Mouse (Mus musculus): Measurements from ENCODE around the gene Milr1. TPM values are rescaled to one million over a fixed set of nuclear protein-coding genes. Genes with fewer than 3 reads are reported as not detected.
"Not testable (repeated sequence)": the region's sequence is repeated elsewhere in the genome, so short reads cannot be mapped to it uniquely, and the experiment has no call there.

Gene Milr1
- polyA plus RNA-seq, 1 experiment from 2014 or later = 1.6 TPM

DNA sequence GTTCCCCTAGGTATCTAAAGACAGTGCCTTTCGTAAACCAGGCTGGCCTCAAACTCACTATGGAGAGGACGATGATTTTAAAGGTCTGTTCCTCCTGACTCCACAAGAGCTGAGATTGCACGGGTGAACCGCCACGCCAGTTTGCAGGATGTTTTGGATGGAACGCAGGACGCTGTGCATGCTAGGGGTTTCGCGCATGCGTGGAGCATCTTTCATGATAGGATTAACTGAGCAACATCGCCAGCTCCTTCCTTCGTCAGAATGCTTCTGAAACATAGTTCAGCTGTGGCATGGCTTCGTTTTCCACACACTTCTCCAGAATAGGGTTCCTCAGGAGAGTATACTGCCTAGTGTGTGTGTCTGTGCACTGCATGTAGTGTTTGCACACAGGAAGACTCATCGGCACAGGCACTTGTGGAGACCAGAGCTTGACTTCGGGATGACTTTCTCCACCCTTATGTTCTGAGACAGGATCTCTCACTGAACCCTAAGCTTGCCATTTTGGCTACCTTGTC, 27.4 kb upstream of the Milr1 start:
- Histone ChIP-seq H3K9me3 (ENCODE audit: low read depth, low read length) (no peaks in the 10 kb centered on the region), H3K27ac (ENCODE audit: low read depth) (no peak overlapping the region), H3K27me3 (ENCODE audit: insufficient read depth, low read length) (no peaks in the 10 kb centered on the region), H3K36me3 (ENCODE audit: insufficient read depth) (no peaks in the 10 kb centered on the region), H3K4me1 (ENCODE audit: insufficient read depth) (no peaks in the 10 kb centered on the region), H3K9ac (no peak overlapping the region), H3K4me3 (ENCODE audit: low read depth, low read length) (no peak overlapping the region), H3K4me2 (0 out of 2 replicates have a peak overlapping the region, but pooled peaks have one; percentile 2)
- WGBS = 61% methylated on average over 15 of the region's 15 CpGs
- ATAC-seq (ENCODE audit: insufficient read depth) = no peak
- TF ChIP-seq CTCF (IDR thresholded peaks at IDR 0.05; ENCODE audit: low read depth) = no peak
- peak; percentile 45 for DNase-seq

DNA sequence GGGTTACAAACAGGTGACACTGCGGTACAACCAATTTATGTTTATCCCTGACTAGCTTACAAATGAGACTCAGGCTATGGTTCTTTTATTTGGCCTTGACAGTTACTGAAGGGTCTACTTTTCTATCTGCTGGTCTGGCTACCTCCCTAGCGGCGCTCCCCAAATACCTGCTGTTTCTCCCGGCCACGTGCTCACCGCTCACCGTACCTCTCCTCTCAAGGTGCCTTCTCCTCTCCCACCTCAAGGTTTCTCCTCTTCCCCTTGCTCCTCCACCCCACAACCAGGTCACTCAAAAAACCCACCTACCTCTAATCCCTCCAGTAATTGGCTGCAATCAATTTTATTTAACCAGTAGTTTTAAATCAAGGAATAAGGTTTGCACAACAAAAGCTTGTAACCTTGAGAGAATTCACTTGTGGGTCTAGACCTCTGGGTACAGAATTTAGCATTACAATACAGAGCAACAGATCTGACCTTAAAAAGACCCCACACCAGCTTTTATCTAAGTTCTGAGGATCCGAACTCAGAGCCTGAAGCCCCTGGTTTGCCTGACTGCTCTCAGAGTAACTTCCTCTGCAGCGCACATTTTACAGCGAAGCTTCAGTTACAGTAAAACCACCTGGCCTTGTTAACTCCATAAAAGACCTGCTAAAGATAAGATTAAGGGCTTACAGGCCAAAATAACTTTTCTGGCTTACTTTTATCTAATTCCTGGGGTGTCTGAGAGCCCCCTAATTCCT, 26.7 kb upstream of the Milr1 start:
- 86% methylated on average over 10 of the region's 10 CpGs for WGBS
- Histone ChIP-seq H3K4me1 (ENCODE audit: insufficient read depth) (no peaks in the 10 kb centered on the region), H3K27me3 (ENCODE audit: insufficient read depth, low read length) (no peaks in the 10 kb centered on the region), H3K4me2 (no peak overlapping the region), H3K4me3 (ENCODE audit: low read depth, low read length) (no peak overlapping the region), H3K36me3 (ENCODE audit: insufficient read depth) (no peaks in the 10 kb centered on the region), H3K9me3 (ENCODE audit: low read depth, low read length) (no peaks in the 10 kb centered on the region), H3K27ac (ENCODE audit: low read depth) (no peak overlapping the region), H3K9ac (no peak overlapping the region)
- ATAC-seq (ENCODE audit: insufficient read depth) (no peak), DNase-seq (no peak)
- TF ChIP-seq CTCF (IDR thresholded peaks at IDR 0.05; ENCODE audit: low read depth) = no peak

DNA sequence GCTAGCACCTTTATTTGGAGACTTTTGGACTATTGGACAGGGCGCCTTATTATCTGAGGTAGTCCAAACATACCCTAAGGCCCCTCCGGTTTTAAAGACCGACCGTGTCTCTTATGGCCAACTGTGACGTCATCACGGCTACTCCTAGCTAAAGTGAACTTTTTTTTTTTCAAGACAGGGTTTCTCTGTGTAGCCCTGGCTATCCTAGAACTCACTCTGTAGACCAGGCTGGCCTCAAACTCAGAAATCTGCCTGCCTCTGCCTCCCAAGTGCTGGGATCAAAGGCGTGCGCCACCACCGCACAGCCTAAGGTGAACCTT, 26.1 kb upstream of the Milr1 start:
- H3K36me3 ChIP-seq (ENCODE audit: insufficient read depth); H3K9ac ChIP-seq; ATAC-seq (ENCODE audit: insufficient read depth); DNase-seq; H3K4me1 ChIP-seq (ENCODE audit: insufficient read depth); H3K4me2 ChIP-seq; H3K27ac ChIP-seq (ENCODE audit: low read depth); H3K9me3 ChIP-seq (ENCODE audit: low read depth, low read length); H3K27me3 ChIP-seq (ENCODE audit: insufficient read depth, low read length); H3K4me3 ChIP-seq (ENCODE audit: low read depth, low read length): not testable (repeated sequence)
- WGBS = 84% methylated on average over 9 of the region's 9 CpGs

DNA sequence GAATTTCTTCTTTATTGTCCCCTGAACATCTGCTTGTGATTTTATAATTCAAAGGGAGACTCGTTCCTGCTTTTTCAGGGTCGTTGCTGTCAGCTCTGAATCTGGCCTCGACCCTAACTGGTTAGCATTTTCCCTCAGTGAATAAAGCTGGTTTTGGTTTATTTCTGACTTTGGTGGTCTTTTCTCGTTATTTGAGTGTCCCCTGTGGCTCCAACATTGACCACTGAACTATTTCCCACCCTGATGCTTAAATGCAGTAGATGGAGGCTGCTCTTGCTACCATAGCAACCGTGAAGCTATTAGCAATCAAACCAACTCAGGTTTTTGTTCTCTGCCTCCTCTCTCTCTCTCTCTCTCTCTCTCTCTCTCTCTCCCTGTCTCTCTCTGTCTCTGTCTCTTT, 23.1 kb upstream of the Milr1 start:
- no peak for DNase-seq
- WGBS = 68% methylated on average over 5 of the region's 5 CpGs
- no peak for ATAC-seq (ENCODE audit: insufficient read depth)
- Histone ChIP-seq H3K9ac (no peak overlapping the region), H3K9me3 (ENCODE audit: low read depth, low read length) (no peaks in the 10 kb centered on the region), H3K4me3 (ENCODE audit: low read depth, low read length) (no peak overlapping the region), H3K27me3 (ENCODE audit: insufficient read depth, low read length) (no peaks in the 10 kb centered on the region), H3K27ac (ENCODE audit: low read depth) (no peak overlapping the region), H3K4me2 (no peak overlapping the region), H3K36me3 (ENCODE audit: insufficient read depth) (no peaks in the 10 kb centered on the region), H3K4me1 (ENCODE audit: insufficient read depth) (no peaks in the 10 kb centered on the region)
- TF ChIP-seq CTCF (IDR thresholded peaks at IDR 0.05; ENCODE audit: low read depth) = no peak

DNA sequence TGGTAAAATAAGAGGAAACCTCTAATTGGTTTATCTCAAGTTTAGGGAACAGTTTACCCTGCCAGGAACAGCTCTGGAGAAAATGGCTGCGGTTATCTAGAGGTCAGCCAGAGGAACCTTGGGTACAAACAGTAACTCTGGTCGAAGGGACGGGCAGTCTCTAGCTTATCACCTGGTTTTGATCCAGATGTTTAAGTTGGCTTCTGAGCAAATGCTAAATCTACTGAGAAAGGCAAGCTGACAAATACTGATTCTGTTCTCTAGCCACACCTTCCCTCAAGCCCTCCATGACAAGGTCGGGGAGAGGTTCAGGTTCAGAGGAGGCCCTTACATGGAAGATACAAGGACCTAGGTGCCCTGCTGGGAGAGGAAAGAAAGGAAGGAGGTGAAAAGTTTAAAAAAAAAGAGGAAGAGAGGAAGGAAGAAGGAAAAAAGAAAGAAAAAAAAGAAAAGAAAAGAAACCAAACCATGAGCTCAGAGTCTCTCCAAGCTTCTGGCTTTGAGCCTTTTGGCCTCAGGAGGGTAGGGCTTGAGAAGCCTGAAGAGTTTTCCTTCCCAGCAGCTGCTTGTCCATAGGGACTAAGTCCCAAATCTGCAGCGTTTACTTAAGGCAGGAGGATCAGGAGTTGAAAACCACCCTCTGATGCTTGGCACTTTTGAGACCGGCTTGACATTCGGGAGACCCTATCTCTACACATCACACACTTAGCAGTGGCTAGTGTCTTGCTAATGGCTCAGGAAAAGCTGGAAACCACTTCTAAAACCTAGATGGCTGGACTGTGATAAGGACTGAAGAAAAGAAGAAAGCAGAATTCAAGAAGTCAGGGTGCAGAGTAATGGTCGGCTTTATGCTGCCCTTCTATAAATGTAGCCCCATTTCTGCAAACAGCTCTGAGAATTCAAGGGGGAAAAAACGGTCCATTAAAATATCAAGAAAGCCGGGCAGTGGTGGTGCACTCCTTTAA, 22.3 kb upstream of the Milr1 start:
- Histone ChIP-seq H3K36me3 (ENCODE audit: insufficient read depth) (no peaks in the 10 kb centered on the region), H3K27ac (ENCODE audit: low read depth) (no peak overlapping the region), H3K9ac (no peak overlapping the region), H3K4me1 (ENCODE audit: insufficient read depth) (no peaks in the 10 kb centered on the region), H3K4me3 (ENCODE audit: low read depth, low read length) (no peak overlapping the region), H3K4me2 (no peak overlapping the region), H3K27me3 (ENCODE audit: insufficient read depth, low read length) (no peaks in the 10 kb centered on the region), H3K9me3 (ENCODE audit: low read depth, low read length) (no peaks in the 10 kb centered on the region)
- no peak for TF ChIP-seq CTCF (IDR thresholded peaks at IDR 0.05; ENCODE audit: low read depth)
- no peak for DNase-seq
- ATAC-seq (ENCODE audit: insufficient read depth) = no peak
- 56% methylated on average over 10 of the region's 10 CpGs for WGBS

DNA sequence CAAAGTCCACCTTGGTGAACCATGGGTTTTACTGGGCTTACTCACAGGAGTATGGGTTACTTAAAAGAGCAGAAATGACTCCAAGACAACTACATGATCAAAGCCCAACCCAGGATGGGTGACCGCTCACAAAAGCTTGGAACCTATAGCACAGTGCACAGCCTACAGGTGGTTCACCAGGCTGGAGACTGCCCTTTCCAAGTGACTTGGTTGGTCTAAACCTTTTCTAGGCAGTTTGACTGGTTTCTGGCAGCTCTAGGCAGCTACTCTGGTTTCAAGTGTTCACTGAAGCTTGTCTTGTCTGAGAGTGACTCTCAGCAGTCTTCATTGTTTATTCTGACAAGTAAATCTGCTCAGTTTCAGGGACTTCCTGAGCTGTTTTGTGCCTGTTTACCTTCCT, 21.4 kb upstream of the Milr1 start:
- no peak for TF ChIP-seq CTCF (IDR thresholded peaks at IDR 0.05; ENCODE audit: low read depth)
- Histone ChIP-seq H3K9ac (no peak overlapping the region), H3K27ac (ENCODE audit: low read depth) (no peak overlapping the region), H3K4me1 (ENCODE audit: insufficient read depth) (no peaks in the 10 kb centered on the region), H3K36me3 (ENCODE audit: insufficient read depth) (no peaks in the 10 kb centered on the region), H3K27me3 (ENCODE audit: insufficient read depth, low read length) (no peaks in the 10 kb centered on the region), H3K9me3 (ENCODE audit: low read depth, low read length) (no peaks in the 10 kb centered on the region), H3K4me2 (no peak overlapping the region), H3K4me3 (ENCODE audit: low read depth, low read length) (no peak overlapping the region)
- ATAC-seq (ENCODE audit: insufficient read depth) = no peak
- no peak for DNase-seq
- WGBS = 100% methylated on average over 1 of the region's 1 CpGs

DNA sequence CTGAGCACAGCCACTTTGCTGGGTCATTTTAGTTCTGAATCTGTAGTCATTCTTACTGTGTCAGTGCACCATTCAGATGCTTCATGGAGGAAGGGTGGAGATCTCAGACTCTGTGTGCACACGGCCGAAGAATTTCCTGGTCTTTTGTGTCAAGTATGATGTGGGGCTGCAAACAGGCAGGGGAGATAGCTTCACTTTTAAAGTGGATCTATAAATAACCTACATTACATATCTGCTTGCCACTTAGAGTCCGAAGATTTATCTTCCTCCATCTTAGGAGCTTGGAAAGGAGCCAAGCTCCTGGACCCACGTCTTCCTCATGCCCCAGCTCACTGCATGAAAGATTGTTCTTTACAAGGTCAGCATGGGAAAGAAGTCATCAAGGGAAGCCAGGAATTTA, 20.3 kb upstream of the Milr1 start:
- no peaks in the 10 kb centered on the region for H3K27me3 ChIP-seq (ENCODE audit: insufficient read depth, low read length)
- H3K4me3 ChIP-seq (ENCODE audit: low read depth, low read length) = no peak overlapping the region
- TF ChIP-seq CTCF (IDR thresholded peaks at IDR 0.05; ENCODE audit: low read depth) = no peak
- H3K4me1 ChIP-seq (ENCODE audit: insufficient read depth) = no peaks in the 10 kb centered on the region
- H3K27ac ChIP-seq (ENCODE audit: low read depth) = peak overlapping the region; percentile 59; the same call in 1 of the 2 replicates
- no peaks in the 10 kb centered on the region for H3K36me3 ChIP-seq (ENCODE audit: insufficient read depth)
- no peaks in the 10 kb centered on the region for H3K9me3 ChIP-seq (ENCODE audit: low read depth, low read length)
- DNase-seq = peak; percentile 72
- H3K4me2 ChIP-seq = no peak overlapping the region
- ATAC-seq (ENCODE audit: insufficient read depth) = peak; percentile 41; the same call in 1 of the 2 replicates
- H3K9ac ChIP-seq = no peak overlapping the region
- 17% methylated on average over 4 of the region's 4 CpGs for WGBS
